Mouse (Mus musculus): ENCODE measurements around the gene Rhbdl2.

Gene Rhbdl2

GRCm38 (mm10) chr4:123814030-123814501 is 26.4 kb downstream of the Rhbdl2 start:
- no peak for DNase-seq (ENCODE audit: low spot score)

- DNase-seq (ENCODE audit: low spot score), result no peak
These were observed 31.5 kb downstream of the Rhbdl2 start for GRCm38 (mm10) chr4:123819093-123819610.

- DNase-seq (ENCODE audit: low spot score), result no peak
These were observed 54.5 kb downstream of the Rhbdl2 start for GRCm38 (mm10) chr4:123842126-123842525.

- no peak for DNase-seq (ENCODE audit: low spot score)
These were observed 69.2 kb downstream of the Rhbdl2 start for GRCm38 (mm10) chr4:123856888-123857287.

- no peak for DNase-seq (ENCODE audit: low spot score)
These were observed 70.4 kb downstream of the Rhbdl2 start for GRCm38 (mm10) chr4:123858090-123858489.

GRCm38 (mm10) chr4:123859379-123859778 is 71.7 kb downstream of the Rhbdl2 start, which contains the start of gene 4933427I04Rik:
Gene 4933427I04Rik (plus strand): TSS chr4:123859679.
- DNase-seq (ENCODE audit: low spot score), result no peak

GRCm38 (mm10) chr4:123859803-123860202 is 72.1 kb downstream of the Rhbdl2 start:
- DNase-seq (ENCODE audit: low spot score), result no peak

- DNase-seq (ENCODE audit: low spot score), result no peak
These were observed 72.9 kb downstream of the Rhbdl2 start for GRCm38 (mm10) chr4:123860621-123861020.
